Mouse (Mus musculus) cortical plate, adult 2 months (tissue): ENCODE results near the gene Tmed1. TPM values are rescaled to one million over a fixed set of nuclear protein-coding genes. Genes with fewer than 3 reads are reported as not detected.
"Not testable (repeated sequence)": the region's sequence is repeated elsewhere in the genome, so short reads cannot be mapped to it uniquely, and the experiment has no call there.

Experiments
- H3K27ac ChIP-seq: fragments of 200-500 bp; 2 replicates; pipeline ENCODE4 v1.5.1; 2012; ENCODE audit warnings: low read length, control low read depth, inconsistent platforms; ENCODE audit not compliant: insufficient read depth
- H3K4me1 ChIP-seq: fragments of 200-500 bp; 2 replicates; pipeline ENCODE4 v1.6.1; 2011; ENCODE audit warnings: low read length; ENCODE audit not compliant: control insufficient read depth, insufficient read depth
- H3K4me3 ChIP-seq: fragments of 200-500 bp; 2 replicates; pipeline ENCODE4 v1.5.1; 2011; ENCODE audit warnings: mild to moderate bottlenecking, low read length, control low read depth; ENCODE audit not compliant: insufficient read depth
- CTCF ChIP-seq: fragments of 200-500 bp; IDR thresholded peaks from 2 replicates; pipeline ENCODE4 v1.5.1; 2011; ENCODE audit warnings: mild to moderate bottlenecking, control low read depth, low read length; ENCODE audit not compliant: insufficient read depth; ENCODE audit errors: extremely low read depth
- POLR2A ChIP-seq: fragments of 200-500 bp; IDR thresholded peaks from 2 replicates; pipeline ENCODE4 v1.6.1; 2011; ENCODE audit warnings: mild to moderate bottlenecking, low read length, control low read depth; ENCODE audit not compliant: insufficient read depth; ENCODE audit errors: extremely low read depth
- polyA plus RNA-seq: library from polyadenylated mRNA; depleted of rRNA; stranded (reverse); fragments of >200 nt; gene quantifications from 2 replicates; pipeline ENCODE4 v1.2.3, GENCODE M21; 2012; rRNA removed

Gene Tmed1
- polyA plus RNA-seq, 1 experiment, result 25.0 TPM

- no peak for TF ChIP-seq CTCF
- no peak for TF ChIP-seq POLR2A
- H3K4me1 ChIP-seq, result no peaks in the 10 kb centered on the region
- no peak overlapping the region for H3K4me3 ChIP-seq
- no peak overlapping the region for H3K27ac ChIP-seq
These were observed 26.0 kb downstream of the Tmed1 start for GRCm38 (mm10) chr9:21484065-21484464.

- H3K4me3 ChIP-seq, result no peak overlapping the region
- no peak overlapping the region for H3K27ac ChIP-seq
- peaks cover 3% of the 10 kb centered on the region; the same call in 1 of the 2 replicates for H3K4me1 ChIP-seq
- TF ChIP-seq CTCF (0 out of 2 replicates have a peak, but pooled peaks have one; percentile 5), POLR2A (no peak)
These were observed 32.3 kb downstream of the Tmed1 start for GRCm38 (mm10) chr9:21477707-21478106.

GRCm38 (mm10) chr9:21472913-21473312, 37.1 kb downstream of the Tmed1 start:
- no peak overlapping the region for H3K27ac ChIP-seq
- H3K4me3 ChIP-seq, result no peak overlapping the region
- H3K4me1 ChIP-seq, result peaks cover 3% of the 10 kb centered on the region; the same call in 1 of the 2 replicates
- TF ChIP-seq CTCF (no peak), POLR2A (no peak)

GRCm38 (mm10) chr9:21469032-21470024, 40.7 kb downstream of the Tmed1 start:
- TF ChIP-seq POLR2A (no peak), CTCF (peak; percentile 47)
- peaks cover 3% of the 10 kb centered on the region; the same call in 1 of the 2 replicates for H3K4me1 ChIP-seq
- no peak overlapping the region for H3K4me3 ChIP-seq
- H3K27ac ChIP-seq, result no peak overlapping the region

GRCm38 (mm10) chr9:21464565-21464928, 45.5 kb downstream of the Tmed1 start:
- not testable (repeated sequence) for H3K4me3 ChIP-seq, H3K27ac ChIP-seq
- H3K4me1 ChIP-seq, result peaks cover 16% of the 10 kb centered on the region

GRCm38 (mm10) chr9:21463766-21464564, 46.1 kb downstream of the Tmed1 start:
- Histone ChIP-seq H3K27ac (peak overlapping the region; percentile 9), H3K4me1 (peaks cover 16% of the 10 kb centered on the region), H3K4me3 (no peak overlapping the region)
- TF ChIP-seq POLR2A (no peak), CTCF (no peak)

- Histone ChIP-seq H3K27ac (peak overlapping the region; percentile 9), H3K4me3 (no peak overlapping the region)
- TF ChIP-seq POLR2A (no peak), CTCF (no peak)
These were observed 46.9 kb downstream of the Tmed1 start for GRCm38 (mm10) chr9:21463138-21463590.

GRCm38 (mm10) chr9:21460400-21460940, 49.6 kb downstream of the Tmed1 start:
- Histone ChIP-seq H3K4me1 (peaks cover 18% of the 10 kb centered on the region), H3K4me3 (no peak overlapping the region), H3K27ac (no peak overlapping the region)
- TF ChIP-seq CTCF, result no peak
- no peak for TF ChIP-seq POLR2A

More at GRCm38 (mm10) chr9:21463138-21463590, 46.9 kb downstream of the Tmed1 start:
- H3K4me1 ChIP-seq, result peaks cover 16% of the 10 kb centered on the region

- Histone ChIP-seq H3K4me3 (no peak overlapping the region), H3K27ac (no peak overlapping the region), H3K4me1 (peaks cover 14% of the 10 kb centered on the region)
- TF ChIP-seq CTCF, result no peak
- TF ChIP-seq POLR2A, result no peak
These were observed 51.2 kb downstream of the Tmed1 start for GRCm38 (mm10) chr9:21458821-21459220.

Other genes with a start within 250 kb of the Tmed1 start
- gene Atg4d, start 245.0 kb downstream of the Tmed1 start, polyA plus RNA-seq, result 40.3 and 42.7 TPM in 2 replicates
- gene Kri1, start 222.3 kb downstream of the Tmed1 start, polyA plus RNA-seq, result 42.6 and 47.2 TPM in 2 replicates
- 74.1 and 76.9 TPM in 2 replicates for gene Cdkn2d, start 218.8 kb downstream of the Tmed1 start, polyA plus RNA-seq
- 2.4 and 2.5 TPM in 2 replicates for gene Ap1m2, start 197.9 kb downstream of the Tmed1 start, polyA plus RNA-seq
- gene Slc44a2, start 189.6 kb downstream of the Tmed1 start, polyA plus RNA-seq, result 54.1 and 55.3 TPM in 2 replicates
- gene Ilf3, start 142.4 kb downstream of the Tmed1 start, polyA plus RNA-seq, result 71.3 and 76.2 TPM in 2 replicates
- 42.5 and 43.8 TPM in 2 replicates for gene Qtrt1, start 98.4 kb downstream of the Tmed1 start, polyA plus RNA-seq
- gene Dnm2, start 85.3 kb downstream of the Tmed1 start, polyA plus RNA-seq, result 60.8 and 67.9 TPM in 2 replicates
- gene AB124611, start 15.9 kb upstream of the Tmed1 start, polyA plus RNA-seq, result 0.49 and 0.86 TPM in 2 replicates
- gene Carm1, start 36.6 kb upstream of the Tmed1 start, polyA plus RNA-seq, result 58.9 and 61.6 TPM in 2 replicates
- gene Timm29, start 82.5 kb upstream of the Tmed1 start, polyA plus RNA-seq, result 50.4 and 53.2 TPM in 2 replicates
- gene Yipf2, start 82.6 kb upstream of the Tmed1 start, polyA plus RNA-seq, result 27.6 and 29.1 TPM in 2 replicates
- gene Smarca4, start 105.9 kb upstream of the Tmed1 start, polyA plus RNA-seq, result 77.3 and 80.3 TPM in 2 replicates
- 16.6 and 17.9 TPM in 2 replicates for gene Ldlr, start 213.2 kb upstream of the Tmed1 start, polyA plus RNA-seq